Comparison of ENCODE assay signal across 8 mouse cellular contexts in genomic region chr1:155098486-155099279, GRCm38 (mm10). TPM values are rescaled to one million over a fixed set of nuclear protein-coding genes. Genes with fewer than 3 reads are reported as not detected.
A peak's percentile ranks its signal among the peaks of the same experiment; 100 is the strongest.
DNase-seq lines count a peak whose midpoint lies in the region; ATAC-seq and TF ChIP-seq lines count a peak whose summit lies in the region.

No protein-coding gene starts in this region.

- no peaks in the 10 kb centered on the region for H3K36me3 ChIP-seq in liver, embryonic 12.5 days
- H3K36me3 ChIP-seq in testis, adult 2 months (ENCODE audit: control insufficient read depth, insufficient read depth, low read length): no peaks in the 10 kb centered on the region

- peak overlapping the region; percentile 98 for H3K4me3 ChIP-seq in liver, embryonic 12.5 days
- peak overlapping the region; percentile 98 for H3K4me3 ChIP-seq in testis, adult 2 months (ENCODE audit: control insufficient read depth, low read depth, low read length)

- peak; percentile 31; the same call in 1 of the 2 replicates for TF ChIP-seq POLR2A in testis, adult 2 months (IDR thresholded peaks at IDR 0.05; ENCODE audit: control insufficient read depth, low read depth, low read length)

- no peaks in the 10 kb centered on the region for H3K9me3 ChIP-seq in liver, embryonic 12.5 days (replicated peaks)

- TF ChIP-seq CTCF in testis, adult 2 months (IDR thresholded peaks at IDR 0.05; ENCODE audit: control insufficient read depth, insufficient read depth, insufficient replicate concordance, low read depth, low read length): no peak

- H3K27ac ChIP-seq in liver, embryonic 12.5 days: peak overlapping the region; percentile 94
- H3K27ac ChIP-seq in testis, adult 2 months (ENCODE audit: control insufficient read depth, insufficient read depth, low read depth, low read length): peak overlapping the region; percentile 95

- 0 out of 2 replicates have a peak, but pooled peaks cover 8% of the 10 kb centered on the region for H3K27me3 ChIP-seq in liver, embryonic 12.5 days (replicated peaks)
- no peaks in the 10 kb centered on the region for H3K27me3 ChIP-seq in testis, adult 2 months (ENCODE audit: control insufficient read depth, insufficient read depth, low read length)

- H3K4me2 ChIP-seq in liver, embryonic 12.5 days: peak overlapping the region; percentile 87

- peak; percentile 8; the same call in 1 of the 2 replicates for ATAC-seq in common myeloid progenitor, adult 5-6 weeks (replicated peaks; ENCODE audit: low read depth, poor library complexity, severe bottlenecking)
- ATAC-seq in liver, embryonic 12.5 days: peak; percentile 61

- 2% methylated on average over 91 of the region's 93 CpGs for WGBS in liver, embryonic 12.5 days (ENCODE audit: insufficient replicate concordance)

- H3K4me1 ChIP-seq in liver, embryonic 12.5 days: peaks cover 33% of the 10 kb centered on the region
- H3K4me1 ChIP-seq in testis, adult 2 months (ENCODE audit: control insufficient read depth, insufficient read depth, low read length): peaks cover 5% of the 10 kb centered on the region

- DNase-seq in ovary, postnatal 14 days (ENCODE audit: low spot score): peak; percentile 43
- no peak for DNase-seq in ovary, adult 18-20 months (ENCODE audit: low spot score)
- DNase-seq in heart, adult 18-20 months: peak; percentile 72 to 84
- peak; percentile 47 for DNase-seq in kidney, adult 11 months
- DNase-seq in neural tube, embryonic 10.5 days (ENCODE audit: extremely low spot score, low spot score): peak; percentile 77

- H3K9ac ChIP-seq in liver, embryonic 12.5 days: peak overlapping the region; percentile 100

RNA-seq across cellular contexts. Expression of gene Ier5, which starts 0.8 kb away (rescaled TPM):
- total RNA-seq in common myeloid progenitor, adult 5-6 weeks (2017): 10.0 and 14.7 TPM in 2 replicates
- 10 to 100 TPM; 18.8 to 21.4 TPM for total RNA-seq in heart, adult 18-20 months (2021)
- polyA plus RNA-seq in liver, embryonic 12.5 days (2016; fragmentation: Nextera tagmentation; extraction: Ambion mirVana): 6.1 and 6.9 TPM in 2 replicates
- polyA plus RNA-seq in testis, adult 2 months (2012; rRNA removed): 5.3 and 5.8 TPM in 2 replicates

RNA-seq across cellular contexts. Expression of gene Mr1, which starts 47.9 kb away (rescaled TPM):
- 6.9 and 10.6 TPM in 2 replicates for total RNA-seq in common myeloid progenitor, adult 5-6 weeks (2017)
- total RNA-seq in heart, adult 18-20 months (2021): 1 to 10 TPM; 6.7 to 7.8 TPM
- polyA plus RNA-seq in liver, embryonic 12.5 days (2016; fragmentation: Nextera tagmentation; extraction: Ambion mirVana): 0.49 and 0.62 TPM in 2 replicates
- 1.2 and 1.6 TPM in 2 replicates for polyA plus RNA-seq in testis, adult 2 months (2012; rRNA removed)

RNA-seq across cellular contexts. Expression of gene Stx6, which starts 59.8 kb away (rescaled TPM):
- 24.5 and 32.6 TPM in 2 replicates for total RNA-seq in common myeloid progenitor, adult 5-6 weeks (2017)
- total RNA-seq in heart, adult 18-20 months (2021): 10 to 100 TPM; 17.5 to 20.2 TPM
- 21.8 and 24.0 TPM in 2 replicates for polyA plus RNA-seq in liver, embryonic 12.5 days (2016; fragmentation: Nextera tagmentation; extraction: Ambion mirVana)
- 12.1 and 13.6 TPM in 2 replicates for polyA plus RNA-seq in testis, adult 2 months (2012; rRNA removed)
